Mouse (Mus musculus) olfactory bulb, adult 2 months (tissue): Measurements from ENCODE around the gene Ppp1r14a. TPM values are rescaled to one million over a fixed set of nuclear protein-coding genes. Genes with fewer than 3 reads are reported as not detected.
A peak's percentile ranks its signal among the peaks of the same experiment; 100 is the strongest.

Source experiments
- H3K27ac ChIP-seq: fragments of 200-500 bp; 2 replicates; pipeline ENCODE4 v1.5.1; 2012; ENCODE audit warnings: low read depth, low read length; ENCODE audit not compliant: insufficient read depth
- H3K4me1 ChIP-seq: fragments of 200-500 bp; 2 replicates; pipeline ENCODE4 v1.6.1; 2012; ENCODE audit warnings: low read length; ENCODE audit not compliant: control insufficient read depth, insufficient read depth
- H3K4me3 ChIP-seq: fragments of 200-500 bp; 2 replicates; pipeline ENCODE4 v1.5.1; 2012; ENCODE audit warnings: mild to moderate bottlenecking, low read depth, low read length, moderate library complexity; ENCODE audit not compliant: insufficient read depth
- CTCF ChIP-seq: fragments of 200-500 bp; IDR thresholded peaks from 2 replicates; pipeline ENCODE4 v1.5.1; 2012; ENCODE audit warnings: low read depth, mild to moderate bottlenecking, low read length, moderate library complexity; ENCODE audit not compliant: insufficient read depth
- POLR2A ChIP-seq: fragments of 200-500 bp; IDR thresholded peaks from 2 replicates; pipeline ENCODE4 v1.6.1; 2012; ENCODE audit warnings: mild to moderate bottlenecking, low read depth, low read length, moderate library complexity; ENCODE audit not compliant: insufficient read depth
- WGBS: fragments of 180-500 bp; shearing (Covaris S2); methylation state at CpG from one replicate; pipeline ENCODE4 v1.1.7; 2018; 5-methylcytosine and 5-hydroxymethylcytosine counted together
- polyA plus RNA-seq: library from polyadenylated mRNA; stranded (reverse); fragments of >200 nt; gene quantifications from 2 replicates; pipeline ENCODE4 v1.2.4, GENCODE M21; 2012; ENCODE audit warnings: low replicate concordance; ENCODE audit not compliant: missing spikeins, insufficient read depth, insufficient read length

Ppp1r14a gene
- polyA plus RNA-seq, 1 experiment, result not detected

- Histone ChIP-seq H3K4me3 (no peak overlapping the region), H3K4me1 (peaks cover 21% of the 10 kb centered on the region), H3K27ac (no peak overlapping the region)
- WGBS, result 96% methylated on average over 6 of the region's 6 CpGs
- no peak for TF ChIP-seq CTCF
- no peak for TF ChIP-seq POLR2A
Measured at GRCm38 (mm10) chr7:29284523-29284922, 4.6 kb upstream of the Ppp1r14a start.

GRCm38 (mm10) chr7:29287481-29287880 lies 1.6 kb upstream of the Ppp1r14a start:
- TF ChIP-seq CTCF, result no peak
- TF ChIP-seq POLR2A, result no peak
- Histone ChIP-seq H3K4me3 (no peak overlapping the region), H3K4me1 (peaks cover 9% of the 10 kb centered on the region), H3K27ac (no peak overlapping the region)
- WGBS, result 87% methylated on average over 7 of the region's 7 CpGs

- no peak overlapping the region for H3K27ac ChIP-seq
- H3K4me1 ChIP-seq, result peaks cover 9% of the 10 kb centered on the region
- WGBS, result 97% methylated on average over 2 of the region's 2 CpGs
- H3K4me3 ChIP-seq, result no peak overlapping the region
- TF ChIP-seq CTCF (no peak), POLR2A (no peak)
Measured at GRCm38 (mm10) chr7:29288079-29288478, 1.0 kb upstream of the Ppp1r14a start.

- Histone ChIP-seq H3K4me1 (peaks cover 12% of the 10 kb centered on the region), H3K27ac (no peak overlapping the region), H3K4me3 (0 out of 2 replicates have a peak overlapping the region, but pooled peaks have one; percentile 45)
- TF ChIP-seq POLR2A (no peak), CTCF (no peak)
- 89% methylated on average over 6 of the region's 6 CpGs for WGBS
Measured at GRCm38 (mm10) chr7:29289856-29290255, 748 bp downstream of the Ppp1r14a start.

- 0 out of 2 replicates have a peak overlapping the region, but pooled peaks have one; percentile 15 for H3K27ac ChIP-seq
- WGBS, result 68% methylated on average over 11 of the region's 11 CpGs
- peaks cover 12% of the 10 kb centered on the region for H3K4me1 ChIP-seq
- TF ChIP-seq CTCF (no peak), POLR2A (no peak)
- H3K4me3 ChIP-seq, result no peak overlapping the region
Measured at GRCm38 (mm10) chr7:29290691-29291485, 1.8 kb downstream of the Ppp1r14a start.

- Histone ChIP-seq H3K27ac (no peak overlapping the region), H3K4me1 (peaks cover 12% of the 10 kb centered on the region), H3K4me3 (no peak overlapping the region)
- 45% methylated on average over 7 of the region's 7 CpGs for WGBS
- TF ChIP-seq POLR2A (no peak), CTCF (no peak)
Measured at GRCm38 (mm10) chr7:29291616-29292457, 2.7 kb downstream of the Ppp1r14a start.

GRCm38 (mm10) chr7:29292458-29293098 lies 3.5 kb downstream of the Ppp1r14a start:
- TF ChIP-seq POLR2A, result no peak
- no peak for TF ChIP-seq CTCF
- Histone ChIP-seq H3K27ac (no peak overlapping the region), H3K4me3 (no peak overlapping the region), H3K4me1 (peaks cover 12% of the 10 kb centered on the region)
- WGBS, result 50% methylated on average over 8 of the region's 8 CpGs

- no peak overlapping the region for H3K27ac ChIP-seq
- H3K4me3 ChIP-seq, result no peak overlapping the region
- 58% methylated on average over 19 of the region's 19 CpGs for WGBS
- TF ChIP-seq POLR2A (no peak), CTCF (no peak)
- H3K4me1 ChIP-seq, result peaks cover 12% of the 10 kb centered on the region
Measured at GRCm38 (mm10) chr7:29293131-29294065, 4.3 kb downstream of the Ppp1r14a start.
